Mouse (Mus musculus) cerebellum, adult 2 months (tissue): Measurements from ENCODE around the gene Ninl. TPM values are rescaled to one million over a fixed set of nuclear protein-coding genes. Genes with fewer than 3 reads are reported as not detected.
A peak's percentile ranks its signal among the peaks of the same experiment; 100 is the strongest.

Experiments
- DNase-seq, 2 experiments: peaks; one replicate each; pipeline ENCODE4 v3.0.0; 2021
- H3K27ac ChIP-seq: fragments of 200-500 bp; 2 replicates; pipeline ENCODE4 v1.5.1; 2012; ENCODE audit warnings: low read length, control low read depth, inconsistent platforms; ENCODE audit not compliant: insufficient read depth
- H3K27me3 ChIP-seq: fragments of 200-500 bp; 2 replicates; pipeline ENCODE4 v1.6.1; 2012; ENCODE audit warnings: inconsistent platforms, mild to moderate bottlenecking, low read length, moderate library complexity; ENCODE audit not compliant: control insufficient read depth, insufficient read depth
- H3K4me1 ChIP-seq: fragments of 200-500 bp; 2 replicates; pipeline ENCODE4 v1.6.1; 2011; ENCODE audit warnings: low read length; ENCODE audit not compliant: control insufficient read depth, insufficient read depth
- H3K4me3 ChIP-seq: fragments of 200-500 bp; replicated peaks from 2 replicates; pipeline ENCODE3; 2011; ENCODE audit warnings: mild to moderate bottlenecking, low read depth, low read length, control low read depth; ENCODE audit not compliant: insufficient read depth
- CTCF ChIP-seq: fragments of 200-500 bp; IDR thresholded peaks from 2 replicates; pipeline ENCODE4 v1.5.1; 2011; ENCODE audit warnings: low read depth, mild to moderate bottlenecking, control low read depth, low read length, moderate library complexity, borderline replicate concordance; ENCODE audit not compliant: insufficient read depth
- POLR2A ChIP-seq: fragments of 200-500 bp; IDR thresholded peaks from 2 replicates; pipeline ENCODE4 v1.6.1; 2011; ENCODE audit warnings: low read length, control low read depth, borderline replicate concordance; ENCODE audit not compliant: insufficient read depth
- WGBS: fragments of 180-500 bp; shearing (Covaris S2); methylation state at CpG from one replicate; pipeline ENCODE4 v1.1.7; 2018; 5-methylcytosine and 5-hydroxymethylcytosine counted together
- polyA plus RNA-seq: library from polyadenylated mRNA; depleted of rRNA; stranded (reverse); fragments of >200 nt; gene quantifications from 2 replicates; pipeline ENCODE4 v1.2.3, GENCODE M21; 2012; rRNA removed

Ninl gene
- polyA plus RNA-seq = 4.7 and 5.9 TPM in 2 replicates

DNA sequence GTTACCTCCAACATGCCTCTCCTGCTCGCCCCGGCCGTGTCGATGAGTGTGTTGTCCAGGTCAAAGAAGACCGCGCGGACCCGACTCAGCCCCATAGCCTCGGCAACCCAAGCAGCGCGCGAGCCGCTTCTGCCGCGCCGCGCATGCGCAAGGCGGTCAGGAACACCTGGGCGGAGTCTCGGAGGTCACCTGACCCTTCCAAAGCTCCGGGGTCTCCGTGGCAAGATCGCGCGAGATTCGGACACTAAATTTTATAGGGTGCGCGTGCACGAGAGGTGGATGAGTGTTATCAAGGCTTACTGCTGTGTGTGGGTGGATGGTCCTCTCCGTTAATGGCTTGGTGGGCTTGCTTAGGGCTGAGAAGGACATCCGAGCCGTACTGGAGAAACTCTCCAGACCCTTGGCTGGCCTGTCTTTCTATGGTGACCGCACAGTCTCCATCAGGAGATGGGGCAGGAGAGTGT is at the start of gene Ninl, which contains the start of gene Nanp:
Gene Ninl, minus strand, starts transcription at position 151 of the 464 bp plus-strand sequence.
Gene Nanp, minus strand, starts transcription at position 167 of the 464 bp plus-strand sequence.
- H3K4me3 ChIP-seq = peak within 1 kb of the TSS; percentile 81
- TF ChIP-seq CTCF (no peak), POLR2A (peak; percentile 76; the same call in 1 of the 2 replicates)
- peaks cover 5% of the 10 kb centered on the region; the same call in 1 of the 2 replicates for H3K4me1 ChIP-seq
- H3K27ac ChIP-seq = peak within 1 kb of the TSS; percentile 90
- DNase-seq = peak; percentile 96
- under 1% methylated on average over 34 of the region's 34 CpGs for WGBS
- no peaks in the 10 kb centered on the region for H3K27me3 ChIP-seq

DNA sequence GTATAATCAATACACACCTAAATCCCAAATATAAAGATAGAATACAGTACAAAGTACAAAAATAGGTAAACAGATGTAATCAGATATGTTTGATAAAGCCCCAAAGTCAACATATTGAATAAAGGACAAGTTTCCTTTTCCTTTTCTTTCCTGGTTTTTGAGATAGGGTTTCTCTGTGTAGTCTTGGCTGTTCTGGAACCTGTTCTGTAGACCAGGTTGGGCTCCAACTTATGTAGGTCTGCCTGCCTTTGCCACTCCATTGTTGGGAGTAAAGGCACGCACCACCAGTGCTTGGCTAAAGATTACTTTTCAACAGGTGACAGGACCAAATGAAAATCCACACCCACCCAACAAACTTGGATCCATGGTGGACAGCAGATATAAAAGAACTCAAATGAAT is 17.5 kb upstream of the Ninl start:
- TF ChIP-seq POLR2A (no peak), CTCF (no peak)
- no peak overlapping the region for H3K4me3 ChIP-seq
- H3K4me1 ChIP-seq = no peaks in the 10 kb centered on the region
- DNase-seq = no peak
- WGBS = 85% methylated on average over 1 of the region's 1 CpGs
- H3K27ac ChIP-seq = no peak overlapping the region
- no peaks in the 10 kb centered on the region for H3K27me3 ChIP-seq

GRCm38 (mm10) chr2:151040411-151040810 is 1.2 kb upstream of the Ninl start:
- H3K4me3 ChIP-seq = no peak overlapping the region
- no peaks in the 10 kb centered on the region for H3K27me3 ChIP-seq
- TF ChIP-seq CTCF (no peak), POLR2A (no peak)
- H3K27ac ChIP-seq = no peak overlapping the region
- WGBS = 95% methylated on average over 1 of the region's 1 CpGs
- H3K4me1 ChIP-seq = peaks cover 5% of the 10 kb centered on the region; the same call in 1 of the 2 replicates
- no peak for DNase-seq

DNA sequence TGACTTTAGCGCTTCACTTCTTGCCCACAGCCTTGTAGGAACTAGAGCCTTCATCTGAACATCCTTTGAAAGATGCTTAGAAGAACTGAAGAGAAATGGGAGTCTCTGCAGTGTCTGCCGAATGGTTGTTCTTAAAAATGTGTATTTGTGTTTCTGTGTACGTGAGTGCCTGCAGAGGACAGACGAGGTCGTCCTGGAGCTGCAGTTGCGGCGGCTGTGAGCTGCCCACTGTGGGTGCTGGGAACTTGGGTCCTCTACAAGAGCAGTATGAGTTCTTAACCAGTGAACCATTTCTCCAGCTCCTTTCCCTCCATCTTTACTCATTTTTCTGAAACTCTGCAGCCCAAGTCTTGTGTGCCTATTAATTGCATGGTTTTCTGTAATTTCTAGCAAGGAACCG is 544 bp upstream of the Ninl start:
- DNase-seq = peak in 1 of 2 experiments; percentile 38
- no peaks in the 10 kb centered on the region for H3K27me3 ChIP-seq
- H3K4me3 ChIP-seq = peak overlapping the region; percentile 81
- H3K4me1 ChIP-seq = peaks cover 5% of the 10 kb centered on the region; the same call in 1 of the 2 replicates
- TF ChIP-seq CTCF (no peak), POLR2A (no peak)
- H3K27ac ChIP-seq = peak overlapping the region; percentile 54
- 23% methylated on average over 8 of the region's 8 CpGs for WGBS

GRCm38 (mm10) chr2:151038811-151039222 is 365 bp downstream of the Ninl start:
- no peaks in the 10 kb centered on the region for H3K27me3 ChIP-seq
- H3K4me3 ChIP-seq = peak overlapping the region; percentile 81
- peak overlapping the region; percentile 90 for H3K27ac ChIP-seq
- peaks cover 5% of the 10 kb centered on the region; the same call in 1 of the 2 replicates for H3K4me1 ChIP-seq
- DNase-seq = no peak
- under 1% methylated on average over 30 of the region's 30 CpGs for WGBS
- TF ChIP-seq POLR2A (no peak), CTCF (no peak)

GRCm38 (mm10) chr2:151037876-151038552 is 1.2 kb downstream of the Ninl start:
- Histone ChIP-seq H3K27me3 (no peaks in the 10 kb centered on the region), H3K4me3 (peak overlapping the region; percentile 81), H3K27ac (no peak overlapping the region), H3K4me1 (peaks cover 5% of the 10 kb centered on the region; the same call in 1 of the 2 replicates)
- peak; percentile 26 to 42 for DNase-seq
- no peak for TF ChIP-seq CTCF
- no peak for TF ChIP-seq POLR2A
- WGBS = 23% methylated on average over 18 of the region's 18 CpGs

GRCm38 (mm10) chr2:151037292-151037691 is 1.9 kb downstream of the Ninl start:
- no peak overlapping the region for H3K27ac ChIP-seq
- 89% methylated on average over 1 of the region's 1 CpGs for WGBS
- H3K27me3 ChIP-seq = no peaks in the 10 kb centered on the region
- no peak for DNase-seq
- no peak for TF ChIP-seq CTCF
- no peak for TF ChIP-seq POLR2A
- no peak overlapping the region for H3K4me3 ChIP-seq
- H3K4me1 ChIP-seq = peaks cover 5% of the 10 kb centered on the region; the same call in 1 of the 2 replicates

DNA sequence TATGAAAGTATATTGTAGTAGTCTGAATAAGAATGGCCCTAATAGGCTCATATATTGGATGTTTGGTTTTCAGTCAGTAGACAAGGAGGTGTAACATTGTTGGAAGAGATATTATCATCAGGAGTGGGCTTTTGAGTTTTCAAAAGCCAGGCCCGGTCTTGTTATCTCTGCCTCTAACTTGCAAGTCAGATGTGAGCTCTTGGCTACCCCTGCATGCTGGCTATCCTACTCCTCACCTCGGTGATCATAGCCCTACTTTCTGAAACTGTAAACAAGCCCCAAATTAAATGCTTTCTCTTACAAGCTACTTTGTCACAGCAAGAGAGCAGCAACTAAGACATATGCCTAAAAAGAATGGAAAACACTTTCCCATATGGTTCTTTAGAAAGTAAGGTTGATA is 2.5 kb downstream of the Ninl start:
- H3K4me3 ChIP-seq = no peak overlapping the region
- H3K4me1 ChIP-seq = peaks cover 5% of the 10 kb centered on the region; the same call in 1 of the 2 replicates
- no peaks in the 10 kb centered on the region for H3K27me3 ChIP-seq
- H3K27ac ChIP-seq = no peak overlapping the region
- no peak for DNase-seq
- TF ChIP-seq POLR2A (no peak), CTCF (no peak)
- WGBS = 94% methylated on average over 2 of the region's 2 CpGs
